Mouse (Mus musculus): ENCODE measurements at regions not wholly inside any gene's neighbourhood (a gene's known extent, or its start where the extent isn't known, plus 50 kb on each side); places are given as distances from the start of the nearest gene placed in this dataset.
A peak's percentile ranks its signal among the peaks of the same experiment; 100 is the strongest.

DNA sequence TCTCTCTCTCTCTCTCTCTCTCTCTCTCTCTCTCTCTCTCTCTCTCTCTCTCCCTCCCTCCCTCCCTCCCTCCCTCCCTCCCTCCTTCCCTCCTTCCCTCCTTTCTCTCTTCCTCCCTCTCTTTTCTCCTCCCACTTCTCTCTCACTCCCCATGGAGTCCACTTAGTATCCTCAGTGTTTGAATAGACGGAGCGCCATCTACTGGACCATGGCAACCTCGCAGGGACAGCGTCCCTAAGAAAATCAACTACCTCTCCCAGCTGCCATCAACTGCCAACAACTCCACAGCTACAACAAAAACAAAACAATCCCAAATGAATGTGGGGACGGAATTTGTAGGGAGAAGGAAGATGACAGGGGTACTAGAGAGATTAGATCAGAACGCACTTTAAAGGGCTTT is 69.5 kb upstream of the Gls start:
- peak; percentile 77 for TF ChIP-seq CTCF (IDR thresholded peaks at IDR 0.05; ENCODE audit: borderline replicate concordance, insufficient read depth, low read depth, low read length)
- no peak for TF ChIP-seq POLR2A (IDR thresholded peaks at IDR 0.05; ENCODE audit: borderline replicate concordance, insufficient read depth, low read length)
